Mouse (Mus musculus) thymus, adult 2 months (tissue): ENCODE data around the gene Cand2.

Experiments
- CTCF ChIP-seq: fragments of 200-500 bp; IDR thresholded peaks from 2 replicates; pipeline ENCODE4 v1.5.1; 2012; ENCODE audit warnings: mild to moderate bottlenecking, control low read depth, low read length, moderate library complexity, borderline replicate concordance; ENCODE audit not compliant: control insufficient read depth, poor library complexity, insufficient read depth; ENCODE audit errors: extremely low read depth
- POLR2A ChIP-seq: fragments of 200-500 bp; IDR thresholded peaks from 2 replicates; pipeline ENCODE4 v1.6.1; 2012; ENCODE audit warnings: mild to moderate bottlenecking, low read length, control low read depth, moderate library complexity; ENCODE audit not compliant: control insufficient read depth, poor library complexity, insufficient read depth; ENCODE audit errors: extremely low read depth

DNA sequence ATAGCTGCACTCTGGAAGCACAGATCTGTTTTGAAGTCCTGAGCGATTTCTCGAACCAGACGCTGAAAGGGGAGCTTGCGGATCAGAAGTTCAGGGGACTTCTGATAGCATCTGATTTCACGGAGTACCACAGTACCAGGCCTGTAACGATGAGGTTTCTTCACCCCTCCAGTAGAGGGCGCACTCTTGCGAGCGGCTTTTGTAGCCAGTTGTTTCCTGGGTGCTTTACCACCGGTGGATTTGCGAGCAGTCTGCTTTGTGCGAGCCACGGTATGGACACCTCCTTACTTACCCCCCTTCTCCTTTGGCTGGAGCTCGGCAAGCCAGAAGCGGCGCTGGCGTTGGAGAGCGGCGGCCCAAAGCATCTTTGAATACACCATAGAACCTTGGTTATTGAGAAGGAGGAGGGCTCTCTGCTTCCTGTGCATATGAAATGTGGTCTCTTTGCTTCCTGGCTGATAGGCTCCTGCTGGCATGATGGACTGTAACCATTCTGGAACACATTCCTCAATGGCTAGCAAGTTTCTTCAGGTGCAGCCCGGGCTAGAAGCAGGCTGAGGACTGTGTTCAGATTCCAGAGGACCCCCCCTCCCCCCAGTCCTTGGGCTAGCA, 4.2 kb upstream of the Cand2 start:
- TF ChIP-seq CTCF (0 out of 2 replicates have a peak, but pooled peaks have one; percentile 24), POLR2A (no peak)
